Mouse (Mus musculus) liver, adult 2 months (tissue): ENCODE measurements around the gene Ugt2a1. TPM values are rescaled to one million over a fixed set of nuclear protein-coding genes. Genes with fewer than 3 reads are reported as not detected.

Source experiments
- polyA plus RNA-seq: library from polyadenylated mRNA; depleted of rRNA; stranded (reverse); fragments of >200 nt; gene quantifications from 2 replicates; pipeline ENCODE4 v1.2.3, GENCODE M21; 2012; rRNA removed
- total RNA-seq: library from RNA; depleted of rRNA; stranded (reverse); fragments of >200 nt; gene quantifications from 2 replicates; pipeline ENCODE4 v1.2.3, GENCODE M21; 2014; rRNA removed

The Ugt2a1 gene
- total and polyA plus RNA-seq, 2 experiments, result not detected

Other genes with a start within 250 kb of the Ugt2a1 start
- 5.4 and 23.8 TPM in 2 replicates for gene Ugt2b37, start 236.1 kb downstream of the Ugt2a1 start, total RNA-seq
- 1.7 and 3.0 TPM in 2 replicates for gene Ugt2b37, start 236.1 kb downstream of the Ugt2a1 start, polyA plus RNA-seq
- gene Ugt2a3, start 153.7 kb downstream of the Ugt2a1 start, total RNA-seq, result 509 and 549 TPM in 2 replicates
- gene Ugt2a3, start 153.7 kb downstream of the Ugt2a1 start, polyA plus RNA-seq, result 108 and 121 TPM in 2 replicates
- 3.0 and 3.7 TPM in 2 replicates for gene Ugt2b38, start 66.7 kb downstream of the Ugt2a1 start, total RNA-seq
- 0.05 and 1.4 TPM in 2 replicates for gene Ugt2b38, start 66.7 kb downstream of the Ugt2a1 start, polyA plus RNA-seq
- gene Ugt2a2, start 8.6 kb downstream of the Ugt2a1 start, total RNA-seq, result not detected in 2 replicates
- not detected in 2 replicates for gene Ugt2a2, start 8.6 kb downstream of the Ugt2a1 start, polyA plus RNA-seq
- not detected in 2 replicates for gene Gm43638, start 4.1 kb downstream of the Ugt2a1 start, total RNA-seq
- not detected in 2 replicates for gene Gm43638, start 4.1 kb downstream of the Ugt2a1 start, polyA plus RNA-seq
- gene Sult1b1, start 47.3 kb upstream of the Ugt2a1 start, total RNA-seq, result 21.9 and 36.1 TPM in 2 replicates
- gene Sult1b1, start 47.3 kb upstream of the Ugt2a1 start, polyA plus RNA-seq, result 1.9 and 3.7 TPM in 2 replicates
- gene Sult1d1, start 78.2 kb upstream of the Ugt2a1 start, total RNA-seq, result 141 and 268 TPM in 2 replicates
- 6.7 and 10.2 TPM in 2 replicates for gene Sult1d1, start 78.2 kb upstream of the Ugt2a1 start, polyA plus RNA-seq
- gene Sult1e1, start 100.7 kb upstream of the Ugt2a1 start, total RNA-seq, result 0.09 and 0.20 TPM in 2 replicates
- 0.49 TPM in 1 of 2 replicates, not detected in the other for gene Sult1e1, start 100.7 kb upstream of the Ugt2a1 start, polyA plus RNA-seq
- not detected in 2 replicates for gene Csn1s1, start 175.3 kb upstream of the Ugt2a1 start, total RNA-seq
- not detected in 2 replicates for gene Csn1s1, start 175.3 kb upstream of the Ugt2a1 start, polyA plus RNA-seq
- not detected in 2 replicates for gene Csn2, start 208.8 kb upstream of the Ugt2a1 start, total RNA-seq
- gene Csn2, start 208.8 kb upstream of the Ugt2a1 start, polyA plus RNA-seq, result 0.14 TPM in 1 of 2 replicates, not detected in the other